Mouse (Mus musculus): Measurements from ENCODE around the gene Wdr70. TPM values are rescaled to one million over a fixed set of nuclear protein-coding genes. Genes with fewer than 3 reads are reported as not detected.
A peak's percentile ranks its signal among the peaks of the same experiment; 100 is the strongest.

The Wdr70 gene
- polyA plus RNA-seq, 1 experiment from 2014 or later, result 71.0 TPM

DNA sequence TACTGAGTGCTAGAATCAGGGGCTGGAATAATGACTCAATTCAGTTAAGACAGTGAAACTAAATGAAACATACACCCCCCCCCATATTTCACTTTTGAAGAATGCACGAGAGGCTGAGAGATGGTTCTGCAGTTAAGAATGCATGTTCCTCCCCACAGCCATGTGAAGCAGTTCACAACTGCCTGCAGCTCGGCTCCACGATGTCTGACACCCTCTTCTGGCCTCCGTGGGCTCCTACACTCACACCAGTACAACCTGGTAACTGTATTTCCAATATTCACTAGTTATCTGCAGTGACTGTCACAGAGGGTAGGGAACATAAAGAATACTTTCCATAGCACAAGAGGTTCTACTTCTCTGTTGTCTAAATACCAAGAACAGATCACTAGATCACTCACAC is 59.2 kb downstream of the Wdr70 start:
- Histone ChIP-seq H3K9me3 (ENCODE audit: control insufficient read depth, low read length) (no peaks in the 10 kb centered on the region), H3K4me1 (replicated peaks; ENCODE audit: control insufficient read depth, insufficient read depth, low read length) (no peaks in the 10 kb centered on the region), H3K4me3 (replicated peaks; ENCODE audit: low read length) (no peak overlapping the region), H3K4me2 (ENCODE audit: low read length) (no peak overlapping the region), H3K36me3 (ENCODE audit: control insufficient read depth, insufficient read depth) (0 out of 2 replicates have a peak, but pooled peaks cover 2% of the 10 kb centered on the region), H3K27me3 (replicated peaks; ENCODE audit: control insufficient read depth, insufficient read depth, low read length) (no peaks in the 10 kb centered on the region), H3K9ac (replicated peaks; ENCODE audit: low read depth, low read length) (no peak overlapping the region), H3K27ac (ENCODE audit: low read length) (no peak overlapping the region)
- no peak for ATAC-seq
- 81% methylated on average over 4 of the region's 4 CpGs for WGBS

- no peak overlapping the region for H3K4me3 ChIP-seq (replicated peaks; ENCODE audit: low read length)
- no peaks in the 10 kb centered on the region for H3K4me1 ChIP-seq (replicated peaks; ENCODE audit: control insufficient read depth, insufficient read depth, low read length)
- WGBS, result 90% methylated on average over 5 of the region's 5 CpGs
- no peak overlapping the region for H3K4me2 ChIP-seq (ENCODE audit: low read length)
- H3K36me3 ChIP-seq (ENCODE audit: control insufficient read depth, insufficient read depth), result 0 out of 2 replicates have a peak, but pooled peaks cover 2% of the 10 kb centered on the region
- no peaks in the 10 kb centered on the region for H3K9me3 ChIP-seq (ENCODE audit: control insufficient read depth, low read length)
- no peak overlapping the region for H3K27ac ChIP-seq (ENCODE audit: low read length)
- ATAC-seq, result no peak
- no peaks in the 10 kb centered on the region for H3K27me3 ChIP-seq (replicated peaks; ENCODE audit: control insufficient read depth, insufficient read depth, low read length)
- no peak overlapping the region for H3K9ac ChIP-seq (replicated peaks; ENCODE audit: low read depth, low read length)
These were observed 60.6 kb downstream of the Wdr70 start for GRCm38 (mm10) chr15:8038457-8038856.

GRCm38 (mm10) chr15:8037825-8038224 is 61.2 kb downstream of the Wdr70 start:
- no peaks in the 10 kb centered on the region for H3K27me3 ChIP-seq (replicated peaks; ENCODE audit: control insufficient read depth, insufficient read depth, low read length)
- WGBS, result 81% methylated on average over 3 of the region's 3 CpGs

DNA sequence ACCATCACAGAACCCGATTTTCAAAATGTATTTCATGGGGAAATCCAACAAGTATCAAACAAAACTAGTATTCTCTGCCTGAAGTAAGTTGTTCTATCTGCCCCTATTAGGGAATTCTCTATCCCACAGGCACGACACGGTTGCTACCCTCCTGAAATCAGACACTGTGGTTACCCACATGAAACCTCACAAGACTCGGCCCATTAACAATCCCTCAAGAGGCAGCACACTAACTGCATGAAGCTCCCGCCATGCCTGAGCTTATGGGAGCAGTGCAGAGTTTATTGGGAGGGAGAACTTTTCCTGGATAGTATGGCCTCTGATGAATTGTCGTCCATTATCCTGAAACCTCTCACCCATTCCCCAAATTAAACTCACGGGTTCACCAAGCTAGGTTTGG is 67.8 kb downstream of the Wdr70 start:
- 86% methylated on average over 7 of the region's 7 CpGs for WGBS
- Histone ChIP-seq H3K36me3 (ENCODE audit: control insufficient read depth, insufficient read depth) (peaks cover 3% of the 10 kb centered on the region), H3K9ac (replicated peaks; ENCODE audit: low read depth, low read length) (no peak overlapping the region), H3K27me3 (replicated peaks; ENCODE audit: control insufficient read depth, insufficient read depth, low read length) (no peaks in the 10 kb centered on the region), H3K4me3 (replicated peaks; ENCODE audit: low read length) (no peak overlapping the region), H3K27ac (ENCODE audit: low read length) (no peak overlapping the region), H3K9me3 (ENCODE audit: control insufficient read depth, low read length) (no peaks in the 10 kb centered on the region), H3K4me2 (ENCODE audit: low read length) (no peak overlapping the region), H3K4me1 (replicated peaks; ENCODE audit: control insufficient read depth, insufficient read depth, low read length) (peaks cover 5% of the 10 kb centered on the region; the same call in 1 of the 2 replicates)
- peak; percentile 51; the same call in 1 of the 2 replicates for ATAC-seq

More at GRCm38 (mm10) chr15:8037825-8038224, 61.2 kb downstream of the Wdr70 start:
- no peak for ATAC-seq
- Histone ChIP-seq H3K36me3 (ENCODE audit: control insufficient read depth, insufficient read depth) (peaks cover 5% of the 10 kb centered on the region), H3K9ac (replicated peaks; ENCODE audit: low read depth, low read length) (no peak overlapping the region), H3K27ac (ENCODE audit: low read length) (no peak overlapping the region), H3K9me3 (ENCODE audit: control insufficient read depth, low read length) (no peaks in the 10 kb centered on the region), H3K4me3 (replicated peaks; ENCODE audit: low read length) (no peak overlapping the region), H3K4me2 (ENCODE audit: low read length) (no peak overlapping the region), H3K4me1 (replicated peaks; ENCODE audit: control insufficient read depth, insufficient read depth, low read length) (no peaks in the 10 kb centered on the region)

DNA sequence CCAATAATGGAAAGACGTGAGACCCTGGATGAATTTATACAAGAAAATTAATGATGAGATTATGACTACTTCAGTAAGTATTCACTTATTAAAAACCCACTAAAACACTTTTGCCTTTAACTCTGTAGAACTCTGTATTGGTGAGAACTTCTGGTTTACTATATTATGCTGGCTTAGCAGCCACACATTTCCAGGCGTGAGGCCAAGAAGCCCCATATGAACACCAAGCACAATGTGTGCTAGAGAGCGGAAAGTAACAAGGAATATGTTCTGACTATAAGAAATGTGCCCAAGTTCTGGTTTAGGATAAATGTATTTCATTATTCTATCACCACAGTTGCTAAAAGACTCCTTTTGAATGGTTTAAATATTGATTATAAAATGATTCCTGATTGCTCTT is 68.4 kb downstream of the Wdr70 start:
- ATAC-seq, result peak; percentile 94

DNA sequence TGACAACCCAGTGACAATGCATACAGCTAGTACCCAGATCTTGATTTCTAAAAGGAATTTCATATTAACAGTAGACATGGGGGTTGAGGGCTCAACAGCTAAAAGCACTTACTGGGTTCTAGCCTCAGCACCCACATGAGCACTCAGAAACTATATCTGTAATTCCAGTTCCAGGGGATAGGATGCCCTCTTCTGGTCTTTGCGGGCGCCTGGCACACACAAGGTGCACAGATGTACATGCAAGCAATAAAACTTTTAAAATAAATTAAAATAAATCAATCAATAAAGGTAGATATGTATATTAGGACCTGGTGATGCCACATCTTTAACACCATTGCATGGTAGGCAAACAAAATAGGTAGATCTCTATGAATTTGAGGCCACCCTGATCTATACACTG is 71.5 kb downstream of the Wdr70 start:
- no peaks in the 10 kb centered on the region for H3K27me3 ChIP-seq (replicated peaks; ENCODE audit: control insufficient read depth, insufficient read depth, low read length)
- H3K4me3 ChIP-seq (replicated peaks; ENCODE audit: low read length), result no peak overlapping the region
- peaks cover 5% of the 10 kb centered on the region; the same call in 1 of the 2 replicates for H3K4me1 ChIP-seq (replicated peaks; ENCODE audit: control insufficient read depth, insufficient read depth, low read length)
- H3K9me3 ChIP-seq (ENCODE audit: control insufficient read depth, low read length), result no peaks in the 10 kb centered on the region
- no peaks in the 10 kb centered on the region for H3K36me3 ChIP-seq (ENCODE audit: control insufficient read depth, insufficient read depth)
- H3K4me2 ChIP-seq (ENCODE audit: low read length), result no peak overlapping the region
- ATAC-seq, result no peak
- no peak overlapping the region for H3K27ac ChIP-seq (ENCODE audit: low read length)
- H3K9ac ChIP-seq (replicated peaks; ENCODE audit: low read depth, low read length), result no peak overlapping the region
- 95% methylated on average over 2 of the region's 2 CpGs for WGBS

More for the DNA sequence above, 68.4 kb downstream of the Wdr70 start:
- Histone ChIP-seq H3K27ac (ENCODE audit: low read length) (no peak overlapping the region), H3K4me2 (ENCODE audit: low read length) (no peak overlapping the region), H3K36me3 (ENCODE audit: control insufficient read depth, insufficient read depth) (peaks cover 3% of the 10 kb centered on the region), H3K27me3 (replicated peaks; ENCODE audit: control insufficient read depth, insufficient read depth, low read length) (no peaks in the 10 kb centered on the region), H3K4me1 (replicated peaks; ENCODE audit: control insufficient read depth, insufficient read depth, low read length) (peaks cover 5% of the 10 kb centered on the region; the same call in 1 of the 2 replicates), H3K9me3 (ENCODE audit: control insufficient read depth, low read length) (no peaks in the 10 kb centered on the region), H3K4me3 (replicated peaks; ENCODE audit: low read length) (no peak overlapping the region), H3K9ac (replicated peaks; ENCODE audit: low read depth, low read length) (no peak overlapping the region)
- WGBS, result 64% methylated on average over 3 of the region's 3 CpGs

DNA sequence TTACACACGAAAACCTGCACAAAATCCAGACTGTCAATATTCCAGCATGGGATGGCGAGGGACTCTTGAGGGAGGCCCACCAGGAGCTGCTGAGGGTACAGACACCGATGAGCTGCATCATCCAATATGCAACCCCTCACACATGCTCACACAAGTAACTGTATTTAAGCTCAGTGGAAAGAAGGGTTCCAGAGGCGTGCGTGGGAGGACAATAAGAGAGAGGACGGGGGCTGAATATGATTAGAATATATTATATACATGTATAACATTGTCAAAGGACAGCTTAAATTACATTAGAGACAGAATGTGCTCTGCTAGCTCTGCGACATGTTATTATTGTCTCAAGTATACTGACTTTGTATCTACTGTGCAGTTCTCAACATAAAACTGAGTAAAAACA is 87.6 kb downstream of the Wdr70 start:
- Histone ChIP-seq H3K4me3 (replicated peaks; ENCODE audit: low read length) (no peak overlapping the region), H3K9ac (replicated peaks; ENCODE audit: low read depth, low read length) (no peak overlapping the region), H3K4me1 (replicated peaks; ENCODE audit: control insufficient read depth, insufficient read depth, low read length) (no peaks in the 10 kb centered on the region), H3K27me3 (replicated peaks; ENCODE audit: control insufficient read depth, insufficient read depth, low read length) (no peaks in the 10 kb centered on the region), H3K36me3 (ENCODE audit: control insufficient read depth, insufficient read depth) (no peaks in the 10 kb centered on the region), H3K27ac (ENCODE audit: low read length) (no peak overlapping the region), H3K4me2 (ENCODE audit: low read length) (no peak overlapping the region), H3K9me3 (ENCODE audit: control insufficient read depth, low read length) (no peaks in the 10 kb centered on the region)
- ATAC-seq, result no peak
- 87% methylated on average over 7 of the region's 7 CpGs for WGBS

DNA sequence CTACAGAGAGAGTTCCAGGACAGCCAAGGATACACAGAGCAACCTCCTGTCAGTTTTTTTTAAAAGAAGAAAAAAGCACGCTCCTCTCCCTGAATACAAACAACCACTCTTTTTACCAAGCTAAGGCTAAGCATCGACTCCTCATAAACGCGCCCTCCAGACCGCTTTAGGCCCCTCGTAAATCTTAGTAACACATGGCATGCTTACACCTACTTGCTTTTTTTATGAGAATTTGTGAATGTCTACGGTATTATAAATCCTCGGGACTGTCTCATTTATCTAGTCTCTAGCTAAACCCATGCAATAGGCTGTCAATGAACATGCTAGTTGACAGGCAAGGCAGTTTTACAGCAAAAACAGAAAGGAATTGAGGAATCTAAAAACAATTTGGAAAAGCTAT is 91.6 kb downstream of the Wdr70 start:
- Histone ChIP-seq H3K36me3 (ENCODE audit: control insufficient read depth, insufficient read depth) (no peaks in the 10 kb centered on the region), H3K4me3 (replicated peaks; ENCODE audit: low read length) (no peak overlapping the region), H3K27ac (ENCODE audit: low read length) (no peak overlapping the region), H3K9me3 (ENCODE audit: control insufficient read depth, low read length) (no peaks in the 10 kb centered on the region), H3K4me2 (ENCODE audit: low read length) (no peak overlapping the region), H3K9ac (replicated peaks; ENCODE audit: low read depth, low read length) (no peak overlapping the region), H3K27me3 (replicated peaks; ENCODE audit: control insufficient read depth, insufficient read depth, low read length) (no peaks in the 10 kb centered on the region), H3K4me1 (replicated peaks; ENCODE audit: control insufficient read depth, insufficient read depth, low read length) (no peaks in the 10 kb centered on the region; the same call in 1 of the 2 replicates)
- WGBS, result 92% methylated on average over 8 of the region's 8 CpGs
- no peak for ATAC-seq

DNA sequence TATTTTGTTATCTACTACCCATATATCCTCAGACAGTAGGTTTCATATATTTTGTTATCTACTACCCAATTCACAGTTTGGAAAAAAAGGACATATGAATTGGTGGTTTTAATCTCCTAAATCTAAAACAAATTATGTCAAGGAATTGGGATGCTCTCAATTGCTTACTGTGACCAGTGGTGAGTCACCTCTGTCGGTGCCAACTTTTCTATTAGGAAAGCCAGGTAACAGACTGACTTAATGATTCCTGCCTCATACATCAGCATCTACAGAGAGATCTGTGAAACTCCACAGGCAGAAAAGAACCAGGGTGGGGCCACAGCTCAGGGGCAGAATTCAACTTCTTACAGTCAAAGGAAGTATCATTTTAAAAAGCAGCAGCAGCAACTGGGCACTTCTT is 93.0 kb downstream of the Wdr70 start:
- 95% methylated on average over 1 of the region's 1 CpGs for WGBS
- Histone ChIP-seq H3K36me3 (ENCODE audit: control insufficient read depth, insufficient read depth) (no peaks in the 10 kb centered on the region), H3K4me2 (ENCODE audit: low read length) (no peak overlapping the region), H3K27me3 (replicated peaks; ENCODE audit: control insufficient read depth, insufficient read depth, low read length) (no peaks in the 10 kb centered on the region), H3K27ac (ENCODE audit: low read length) (no peak overlapping the region), H3K9me3 (ENCODE audit: control insufficient read depth, low read length) (no peaks in the 10 kb centered on the region), H3K9ac (replicated peaks; ENCODE audit: low read depth, low read length) (no peak overlapping the region), H3K4me3 (replicated peaks; ENCODE audit: low read length) (no peak overlapping the region), H3K4me1 (replicated peaks; ENCODE audit: control insufficient read depth, insufficient read depth, low read length) (no peaks in the 10 kb centered on the region; the same call in 1 of the 2 replicates)
- no peak for ATAC-seq

DNA sequence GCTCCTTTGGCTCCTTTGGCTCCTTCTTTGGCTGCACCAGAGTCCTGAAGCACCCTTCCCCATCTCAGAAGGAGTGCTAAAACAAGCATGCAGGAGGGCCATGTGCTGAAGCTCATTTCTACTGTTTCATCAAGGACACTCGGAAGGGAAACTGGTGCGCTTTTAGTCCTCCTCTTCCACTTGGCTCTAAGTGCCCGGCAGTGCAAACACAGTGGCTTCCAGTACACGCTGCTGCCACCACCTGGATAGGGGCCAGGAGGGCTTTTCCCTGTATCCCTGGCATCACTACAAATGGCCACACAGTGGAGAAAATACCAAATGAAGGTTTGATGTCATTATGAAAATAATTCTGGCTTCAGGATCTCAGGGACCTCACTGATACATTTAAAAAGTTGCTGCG is 93.5 kb downstream of the Wdr70 start:
- Histone ChIP-seq H3K27ac (ENCODE audit: low read length) (no peak overlapping the region), H3K36me3 (ENCODE audit: control insufficient read depth, insufficient read depth) (no peaks in the 10 kb centered on the region), H3K9me3 (ENCODE audit: control insufficient read depth, low read length) (no peaks in the 10 kb centered on the region), H3K9ac (replicated peaks; ENCODE audit: low read depth, low read length) (no peak overlapping the region), H3K4me3 (replicated peaks; ENCODE audit: low read length) (no peak overlapping the region), H3K4me2 (ENCODE audit: low read length) (no peak overlapping the region), H3K27me3 (replicated peaks; ENCODE audit: control insufficient read depth, insufficient read depth, low read length) (no peaks in the 10 kb centered on the region), H3K4me1 (replicated peaks; ENCODE audit: control insufficient read depth, insufficient read depth, low read length) (no peaks in the 10 kb centered on the region; the same call in 1 of the 2 replicates)
- ATAC-seq, result no peak
- WGBS, result 57% methylated on average over 5 of the region's 5 CpGs
